Mouse (Mus musculus) heart, postnatal 0 days (tissue): ENCODE measurements around the gene Cnpy1.

Experiments
- CTCF ChIP-seq: IDR thresholded peaks from 2 replicates; pipeline ENCODE4 v1.5.1; 2016; ENCODE audit warnings: antibody characterized with exemption, control low read depth, low read depth
- EP300 ChIP-seq: IDR thresholded peaks from 2 replicates; pipeline ENCODE4 v1.6.1; 2016; ENCODE audit warnings: antibody characterized with exemption, low read depth

DNA sequence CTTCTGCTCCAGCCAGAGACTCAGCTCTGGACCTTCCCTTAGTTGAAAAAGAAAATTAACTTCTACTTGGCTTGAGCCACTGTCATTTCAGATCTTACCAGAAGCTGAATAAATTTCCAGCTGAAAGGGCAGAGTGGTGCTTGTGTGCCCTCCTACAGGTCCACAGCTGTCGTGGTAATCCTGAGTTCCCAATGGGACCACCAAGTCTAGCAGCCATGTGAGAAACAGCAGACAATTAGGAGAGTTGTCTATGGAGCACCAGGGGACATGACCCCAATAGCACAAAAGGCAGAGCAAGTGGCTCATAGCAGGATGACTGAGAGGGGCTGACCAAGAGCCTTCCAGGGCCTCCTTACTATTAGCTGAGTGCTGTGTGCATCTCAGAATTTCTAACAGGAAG is 18.2 kb upstream of the Cnpy1 start:
- TF ChIP-seq EP300 (no peak), CTCF (no peak)
